Mouse (Mus musculus) CH12.LX (cell line): ENCODE data around the gene Mmrn2.

ENCODE experiments used
- CTCF ChIP-seq, 2 experiments: IDR thresholded peaks in 1 of 2; conservative IDR thresholded peaks in 1 of 2; 2 replicates each; pipeline ENCODE4 v1.5.1; 2011 to 2012; ENCODE audit warnings: low read depth in 2 of 2, low read length in 2 of 2, improper control_type of control experiment in 1 of 2, inconsistent platforms in 1 of 2, mild to moderate bottlenecking in 1 of 2, moderate library complexity in 1 of 2
- E2F4 ChIP-seq: IDR thresholded peaks from 2 replicates; pipeline ENCODE4 v1.6.1; 2011; ENCODE audit warnings: low read depth, low read length, improper control_type of control experiment; ENCODE audit not compliant: insufficient replicate concordance
- EP300 ChIP-seq: IDR thresholded peaks from 2 replicates; pipeline ENCODE4 v1.6.1; 2011; ENCODE audit warnings: low read length, improper control_type of control experiment
- JUND ChIP-seq: conservative IDR thresholded peaks from 2 replicates; pipeline ENCODE4 v1.6.1; 2011; ENCODE audit warnings: low read depth, low read length, improper control_type of control experiment
- KAT2A ChIP-seq: IDR thresholded peaks from 2 replicates; pipeline ENCODE4 v1.6.1; 2012; ENCODE audit warnings: low read length, improper control_type of control experiment, inconsistent platforms; ENCODE audit not compliant: insufficient replicate concordance
- MAX ChIP-seq: IDR thresholded peaks from 2 replicates; pipeline ENCODE4 v1.6.1; 2011; ENCODE audit warnings: low read length, improper control_type of control experiment
- MAZ ChIP-seq: IDR thresholded peaks from 2 replicates; pipeline ENCODE4 v1.6.1; 2012; ENCODE audit warnings: low read depth, mild to moderate bottlenecking, inconsistent platforms, low read length, improper control_type of control experiment, moderate library complexity
- NRF1 ChIP-seq: IDR thresholded peaks from 2 replicates; pipeline ENCODE4 v1.6.1; 2014; ENCODE audit warnings: low read depth, mild to moderate bottlenecking, inconsistent platforms, low read length, improper control_type of control experiment, moderate library complexity
- UBTF ChIP-seq: IDR thresholded peaks from 2 replicates; pipeline ENCODE4 v1.6.1; 2012; ENCODE audit warnings: low read depth, mild to moderate bottlenecking, inconsistent platforms, low read length, improper control_type of control experiment, moderate library complexity

DNA sequence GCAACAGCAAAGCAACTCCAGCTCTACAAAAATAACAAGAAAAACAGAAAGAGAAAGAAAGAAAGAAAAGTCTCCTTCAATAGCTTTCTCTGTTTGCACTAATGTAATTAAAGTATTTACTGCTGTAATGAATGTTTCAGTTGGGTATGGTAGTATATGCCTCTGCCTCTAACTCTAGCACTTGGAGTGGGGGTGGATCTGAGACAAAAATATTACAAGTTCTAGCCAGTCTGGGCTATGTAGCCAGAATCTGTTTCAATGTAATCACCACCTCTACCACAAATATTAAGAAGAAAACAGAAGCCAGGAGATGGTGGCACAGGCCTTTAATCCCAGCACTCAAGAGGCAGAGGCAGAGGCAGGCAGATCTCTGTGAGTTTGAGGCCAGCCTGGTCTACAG is 73.1 kb downstream of the Mmrn2 start:
- TF ChIP-seq KAT2A, result no peak
- no peak for TF ChIP-seq MAZ
- TF ChIP-seq CTCF (conservative IDR thresholded peaks at IDR 0.05 in 1 of 2, IDR thresholded peaks at IDR 0.05 in 1 of 2; ENCODE audit: low read depth in 2 of 2, low read length in 2 of 2), result no peak
- no peak for TF ChIP-seq UBTF
- no peak for TF ChIP-seq NRF1
- TF ChIP-seq JUND, result no peak
- TF ChIP-seq MAX, result no peak
- no peak for TF ChIP-seq E2F4
- no peak for TF ChIP-seq EP300
